Mouse (Mus musculus): Measurements from ENCODE around the gene Igflr1.

DNA sequence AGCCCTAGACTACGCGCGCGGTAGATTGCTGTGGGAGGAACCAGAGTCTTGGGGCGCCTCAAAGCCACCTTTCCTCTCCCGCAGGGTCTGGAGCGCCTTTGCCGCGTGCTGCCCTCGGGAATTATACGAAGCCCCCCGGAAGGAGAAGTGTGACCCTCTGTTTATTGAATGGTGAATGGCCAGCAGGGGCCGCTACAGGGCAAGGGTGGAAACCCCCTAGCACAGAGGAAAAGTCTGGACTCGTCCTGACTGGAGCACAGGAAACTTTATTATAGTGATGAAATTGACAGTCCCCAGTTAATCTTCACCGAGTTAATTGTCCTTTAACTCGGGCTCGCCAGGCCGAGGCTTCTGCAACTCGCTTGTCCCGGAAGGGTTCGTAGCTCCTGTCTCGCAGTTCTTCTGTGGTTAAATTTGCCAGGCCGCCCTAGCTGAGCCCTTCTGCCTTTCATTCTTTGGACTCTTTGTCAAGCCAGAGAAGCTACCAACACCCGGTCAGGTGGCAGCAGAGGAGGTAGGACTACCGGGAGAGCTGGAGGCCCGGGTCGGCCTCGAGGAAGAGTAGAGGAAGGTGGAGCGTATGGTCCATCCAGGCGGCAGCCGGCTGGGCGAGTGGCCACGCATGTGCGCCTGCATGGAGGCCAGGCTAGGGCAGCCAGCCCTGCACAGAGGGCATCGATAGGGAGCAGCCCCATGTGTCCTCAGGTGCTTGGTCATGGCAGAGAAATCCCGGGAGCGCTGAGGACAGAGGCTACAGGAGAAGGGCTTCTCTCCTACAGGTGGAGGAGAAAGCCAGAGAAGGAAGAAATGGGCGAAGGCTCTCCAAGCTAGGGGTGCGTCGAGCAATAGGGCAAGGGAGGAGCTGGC, 24.4 kb downstream of the Igflr1 start:
- TF ChIP-seq POLR2A (IDR thresholded peaks at IDR 0.05; ENCODE audit: insufficient read depth, low read depth, low read length) = no peak
- TF ChIP-seq CTCF (IDR thresholded peaks at IDR 0.05) = peak; percentile 97

All from heart, adult 2 months (tissue).